Mouse (Mus musculus): ENCODE data around the gene Klf6. TPM values are rescaled to one million over a fixed set of nuclear protein-coding genes. Genes with fewer than 3 reads are reported as not detected.

Klf6 gene
- polyA plus RNA-seq, 1 experiment from 2014 or later, result 50.3 TPM

DNA sequence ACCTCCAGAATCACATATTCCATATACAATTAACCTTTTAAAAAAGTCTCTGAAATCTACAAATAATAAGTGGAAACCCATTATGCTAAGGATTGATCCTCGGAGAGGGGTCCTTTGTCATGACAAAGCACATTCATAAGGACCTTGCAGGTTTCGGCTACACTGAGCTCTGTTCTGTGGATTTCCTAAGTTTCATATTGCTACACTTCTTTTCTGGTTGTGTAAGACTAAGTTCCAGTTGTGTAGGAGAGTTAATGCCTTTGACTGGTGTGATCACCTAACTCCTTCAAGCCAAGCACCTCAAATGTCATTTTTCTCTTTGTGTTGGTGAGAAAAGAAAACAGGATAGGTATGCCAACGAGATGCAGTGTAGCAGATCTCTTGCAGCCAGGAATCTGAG lies 12.4 kb downstream of the Klf6 start:
- no peaks in the 10 kb centered on the region for H3K9me3 ChIP-seq (replicated peaks; ENCODE audit: low read length)
- no peak for TF ChIP-seq CTCF (IDR thresholded peaks at IDR 0.05; ENCODE audit: low read depth)
- ATAC-seq (replicated peaks; ENCODE audit: low FRiP score, low read depth), result no peak
- H3K27ac ChIP-seq, result no peak overlapping the region
- H3K4me1 ChIP-seq (replicated peaks; ENCODE audit: insufficient read depth, low read length), result no peaks in the 10 kb centered on the region
- peaks cover 1% of the 10 kb centered on the region; the same call in 1 of the 2 replicates for H3K36me3 ChIP-seq (ENCODE audit: insufficient read depth, low read length)
- H3K4me3 ChIP-seq (replicated peaks; ENCODE audit: low read depth, low read length), result no peak overlapping the region
- no peak overlapping the region for H3K4me2 ChIP-seq (ENCODE audit: low read length)
- no peak overlapping the region for H3K9ac ChIP-seq (ENCODE audit: low read depth, low read length)
- WGBS, result 79% methylated on average over 3 of the region's 3 CpGs
- no peak for DNase-seq (ENCODE audit: low spot score)
- H3K27me3 ChIP-seq (ENCODE audit: insufficient read depth, low read length), result no peaks in the 10 kb centered on the region

DNA sequence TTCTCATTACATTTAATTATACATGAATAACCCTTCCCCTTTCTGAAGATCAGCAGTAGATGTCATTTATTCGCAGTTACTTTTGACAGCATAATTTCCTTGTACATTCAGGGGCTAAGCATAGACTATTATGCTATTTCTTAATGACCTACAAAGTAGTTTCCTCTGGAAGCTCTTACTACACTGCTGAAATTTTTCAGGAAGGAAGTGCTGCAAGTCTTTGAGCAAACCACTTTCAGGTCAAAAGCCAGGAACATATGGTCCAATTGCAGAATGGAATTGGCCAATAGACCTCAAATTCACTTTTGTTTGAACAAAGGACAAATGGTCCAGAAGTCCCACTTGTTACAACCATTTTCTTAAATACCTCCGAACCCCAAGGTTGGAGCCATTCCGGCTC lies 14.2 kb downstream of the Klf6 start:
- 76% methylated on average over 3 of the region's 3 CpGs for WGBS
- H3K36me3 ChIP-seq (ENCODE audit: insufficient read depth, low read length), result no peaks in the 10 kb centered on the region
- no peak overlapping the region for H3K9ac ChIP-seq (ENCODE audit: low read depth, low read length)
- no peaks in the 10 kb centered on the region for H3K4me1 ChIP-seq (replicated peaks; ENCODE audit: insufficient read depth, low read length)
- no peak overlapping the region for H3K4me2 ChIP-seq (ENCODE audit: low read length)
- no peaks in the 10 kb centered on the region for H3K27me3 ChIP-seq (ENCODE audit: insufficient read depth, low read length)
- H3K27ac ChIP-seq, result no peak overlapping the region
- no peak for TF ChIP-seq CTCF (IDR thresholded peaks at IDR 0.05; ENCODE audit: low read depth)
- no peak overlapping the region for H3K4me3 ChIP-seq (replicated peaks; ENCODE audit: low read depth, low read length)
- ATAC-seq (replicated peaks; ENCODE audit: low FRiP score, low read depth), result no peak
- DNase-seq (ENCODE audit: low spot score), result no peak
- no peaks in the 10 kb centered on the region for H3K9me3 ChIP-seq (replicated peaks; ENCODE audit: low read length)

DNA sequence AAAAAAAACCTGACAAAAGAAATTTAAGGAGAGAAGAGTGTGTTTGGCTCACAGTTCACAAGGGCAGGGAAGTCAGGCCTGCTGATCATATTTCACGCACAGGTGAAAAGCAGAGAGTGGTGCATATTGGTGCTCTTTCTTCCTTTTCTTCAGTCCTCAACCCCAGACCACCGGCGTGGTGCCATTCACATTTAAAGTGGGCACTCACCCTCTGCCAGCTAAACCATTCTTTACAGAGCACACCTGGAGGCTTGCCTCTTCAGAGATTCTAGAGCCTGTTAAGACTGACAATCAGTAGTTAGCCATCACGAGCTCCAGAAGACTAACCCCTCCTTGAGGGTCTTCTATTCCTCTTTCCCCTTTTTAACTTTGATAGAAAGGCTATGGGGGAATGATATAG lies 17.5 kb downstream of the Klf6 start:
- no peaks in the 10 kb centered on the region for H3K36me3 ChIP-seq (ENCODE audit: insufficient read depth, low read length)
- no peak overlapping the region for H3K9ac ChIP-seq (ENCODE audit: low read depth, low read length)
- WGBS, result 80% methylated on average over 4 of the region's 4 CpGs
- H3K4me1 ChIP-seq (replicated peaks; ENCODE audit: insufficient read depth, low read length), result no peaks in the 10 kb centered on the region
- H3K27ac ChIP-seq, result no peak overlapping the region
- no peaks in the 10 kb centered on the region for H3K27me3 ChIP-seq (ENCODE audit: insufficient read depth, low read length)
- no peak for TF ChIP-seq CTCF (IDR thresholded peaks at IDR 0.05; ENCODE audit: low read depth)
- no peaks in the 10 kb centered on the region for H3K9me3 ChIP-seq (replicated peaks; ENCODE audit: low read length)
- no peak for ATAC-seq (replicated peaks; ENCODE audit: low FRiP score, low read depth)
- DNase-seq (ENCODE audit: low spot score), result no peak
- no peak overlapping the region for H3K4me2 ChIP-seq (ENCODE audit: low read length)
- H3K4me3 ChIP-seq (replicated peaks; ENCODE audit: low read depth, low read length), result no peak overlapping the region

DNA sequence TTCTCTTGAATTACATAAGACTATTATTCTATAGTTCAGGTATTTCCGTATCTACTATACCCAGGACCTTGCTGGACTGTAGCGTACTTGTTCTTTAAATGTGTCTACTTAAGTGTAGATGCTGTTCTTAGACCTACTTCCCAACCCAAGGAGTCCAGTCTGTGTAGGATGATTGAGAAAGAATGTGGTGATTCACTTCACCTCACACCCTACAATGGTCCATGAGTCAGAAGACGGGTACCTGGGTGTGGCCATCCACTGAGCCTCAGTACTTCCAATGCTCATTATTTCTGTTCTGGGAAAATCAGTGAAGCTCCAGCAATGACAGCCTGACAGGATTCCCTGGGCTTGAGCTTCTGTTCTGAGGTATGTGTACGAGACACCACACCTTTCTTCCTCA lies 25.5 kb downstream of the Klf6 start:
- Histone ChIP-seq H3K9ac (ENCODE audit: low read depth, low read length) (no peak overlapping the region), H3K9me3 (replicated peaks; ENCODE audit: low read length) (no peaks in the 10 kb centered on the region), H3K4me3 (replicated peaks; ENCODE audit: low read depth, low read length) (no peak overlapping the region), H3K27me3 (ENCODE audit: insufficient read depth, low read length) (no peaks in the 10 kb centered on the region), H3K36me3 (ENCODE audit: insufficient read depth, low read length) (no peaks in the 10 kb centered on the region), H3K27ac (no peak overlapping the region), H3K4me1 (replicated peaks; ENCODE audit: insufficient read depth, low read length) (no peaks in the 10 kb centered on the region), H3K4me2 (ENCODE audit: low read length) (no peak overlapping the region)
- WGBS, result 92% methylated on average over 4 of the region's 4 CpGs
- DNase-seq (ENCODE audit: low spot score) (no peak), ATAC-seq (replicated peaks; ENCODE audit: low FRiP score, low read depth) (no peak)
- no peak for TF ChIP-seq CTCF (IDR thresholded peaks at IDR 0.05; ENCODE audit: low read depth)

DNA sequence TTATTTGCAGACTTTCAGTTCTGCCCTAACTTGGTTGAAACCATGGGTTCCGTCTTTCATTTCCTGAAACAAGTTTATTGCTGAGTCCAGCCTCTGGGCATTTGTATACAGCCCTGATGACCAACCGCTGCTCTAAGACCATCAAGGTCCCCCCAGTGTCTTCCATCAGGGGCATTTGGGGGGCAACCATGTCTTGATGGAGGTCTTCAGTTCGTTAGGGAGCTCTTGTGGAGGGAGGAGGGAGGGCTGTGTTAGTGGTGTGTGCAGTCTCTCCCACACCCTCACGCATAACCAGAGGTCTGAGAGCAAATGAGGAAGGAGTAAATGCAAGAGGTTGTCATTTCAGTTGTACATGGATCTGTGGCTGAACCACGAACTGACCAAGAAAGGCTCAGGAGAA lies 26.9 kb downstream of the Klf6 start:
- H3K27ac ChIP-seq, result no peak overlapping the region
- no peaks in the 10 kb centered on the region for H3K27me3 ChIP-seq (ENCODE audit: insufficient read depth, low read length)
- DNase-seq (ENCODE audit: low spot score) (no peak), ATAC-seq (replicated peaks; ENCODE audit: low FRiP score, low read depth) (no peak)
- H3K9ac ChIP-seq (ENCODE audit: low read depth, low read length), result no peak overlapping the region
- TF ChIP-seq CTCF (IDR thresholded peaks at IDR 0.05; ENCODE audit: low read depth), result no peak
- H3K9me3 ChIP-seq (replicated peaks; ENCODE audit: low read length), result no peaks in the 10 kb centered on the region
- WGBS, result 63% methylated on average over 5 of the region's 5 CpGs
- no peak overlapping the region for H3K4me2 ChIP-seq (ENCODE audit: low read length)
- no peaks in the 10 kb centered on the region for H3K36me3 ChIP-seq (ENCODE audit: insufficient read depth, low read length)
- H3K4me3 ChIP-seq (replicated peaks; ENCODE audit: low read depth, low read length), result no peak overlapping the region
- H3K4me1 ChIP-seq (replicated peaks; ENCODE audit: insufficient read depth, low read length), result no peaks in the 10 kb centered on the region

DNA sequence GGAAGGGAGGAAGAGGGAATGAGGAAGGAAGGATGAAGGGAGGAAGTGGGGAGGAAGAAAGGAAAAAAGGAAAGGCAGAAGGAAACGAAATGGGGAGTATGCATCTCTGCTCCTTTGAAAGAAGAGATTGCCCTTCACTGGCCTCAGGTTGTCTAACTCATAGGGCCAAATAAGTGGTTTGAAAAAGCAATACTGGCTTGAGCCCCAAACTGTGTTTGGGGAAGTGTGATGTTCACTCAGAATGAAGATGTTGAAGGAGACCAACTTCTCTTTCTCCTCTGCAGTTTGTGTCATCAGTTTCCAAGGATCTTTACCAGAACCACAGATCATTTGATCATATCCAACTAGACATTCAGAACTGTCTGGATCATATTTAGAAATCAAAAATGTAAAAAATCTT lies 27.4 kb downstream of the Klf6 start:
- WGBS, result 61% methylated on average over 1 of the region's 1 CpGs
- DNase-seq (ENCODE audit: low spot score), result no peak
- Histone ChIP-seq H3K4me1 (replicated peaks; ENCODE audit: insufficient read depth, low read length) (no peaks in the 10 kb centered on the region), H3K27me3 (ENCODE audit: insufficient read depth, low read length) (no peaks in the 10 kb centered on the region), H3K4me3 (replicated peaks; ENCODE audit: low read depth, low read length) (no peak overlapping the region), H3K27ac (no peak overlapping the region), H3K9ac (ENCODE audit: low read depth, low read length) (no peak overlapping the region), H3K36me3 (ENCODE audit: insufficient read depth, low read length) (no peaks in the 10 kb centered on the region), H3K9me3 (replicated peaks; ENCODE audit: low read length) (no peaks in the 10 kb centered on the region), H3K4me2 (ENCODE audit: low read length) (no peak overlapping the region)
- TF ChIP-seq CTCF (IDR thresholded peaks at IDR 0.05; ENCODE audit: low read depth), result no peak
- no peak for ATAC-seq (replicated peaks; ENCODE audit: low FRiP score, low read depth)

DNA sequence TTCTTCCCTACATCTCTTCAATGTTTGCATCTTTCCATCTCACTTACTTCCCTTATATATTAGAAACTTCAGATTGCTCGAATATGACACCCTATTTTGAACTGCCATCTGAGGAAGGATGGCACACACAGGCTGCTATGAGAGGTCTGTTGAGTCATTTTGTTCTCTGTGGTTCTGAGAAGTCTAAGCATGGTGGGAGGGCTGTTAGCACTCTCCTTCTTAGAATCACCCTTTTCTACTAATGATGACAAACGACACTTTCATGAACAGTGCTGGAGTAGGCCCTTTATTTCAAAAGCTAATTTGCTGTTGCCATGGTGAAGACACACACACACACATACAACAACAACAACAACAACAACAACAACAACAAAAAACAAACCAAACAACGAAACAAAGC lies 28.8 kb downstream of the Klf6 start:
- Histone ChIP-seq H3K27me3 (ENCODE audit: insufficient read depth, low read length) (no peaks in the 10 kb centered on the region), H3K4me3 (replicated peaks; ENCODE audit: low read depth, low read length) (no peak overlapping the region), H3K9ac (ENCODE audit: low read depth, low read length) (no peak overlapping the region), H3K27ac (no peak overlapping the region), H3K4me2 (ENCODE audit: low read length) (no peak overlapping the region), H3K36me3 (ENCODE audit: insufficient read depth, low read length) (no peaks in the 10 kb centered on the region), H3K9me3 (replicated peaks; ENCODE audit: low read length) (no peaks in the 10 kb centered on the region), H3K4me1 (replicated peaks; ENCODE audit: insufficient read depth, low read length) (no peaks in the 10 kb centered on the region)
- DNase-seq (ENCODE audit: low spot score) (no peak), ATAC-seq (replicated peaks; ENCODE audit: low FRiP score, low read depth) (no peak)
- TF ChIP-seq CTCF (IDR thresholded peaks at IDR 0.05; ENCODE audit: low read depth), result no peak
- WGBS, result 78% methylated on average over 3 of the region's 3 CpGs

All from kidney, postnatal 0 days (tissue).